Mouse (Mus musculus) midbrain, embryonic 12.5 days (tissue): ENCODE data around the gene Krr1. TPM values are rescaled to one million over a fixed set of nuclear protein-coding genes. Genes with fewer than 3 reads are reported as not detected.
"Not testable (repeated sequence)": the region's sequence is repeated elsewhere in the genome, so short reads cannot be mapped to it uniquely, and the experiment has no call there.

Experiments
- ATAC-seq: fragments of 200-750 bp; cut with Nextera tagmentation; 2 replicates; pipeline ENCODE4 v1.8.0; 2017; ENCODE audit warnings: low read depth, moderate TSS enrichment, moderate library complexity; ENCODE audit not compliant: low FRiP score
- H3K27ac ChIP-seq: fragments of 300-500 bp; sonication (generic); replicated peaks from 2 replicates; pipeline ENCODE4 v1.5.1; 2016; ENCODE audit warnings: mild to moderate bottlenecking
- H3K27me3 ChIP-seq: fragments of 300-500 bp; sonication (generic); 2 replicates; pipeline ENCODE4 v1.6.1; 2016; ENCODE audit warnings: mild to moderate bottlenecking
- H3K36me3 ChIP-seq: fragments of 300-500 bp; sonication (generic); 2 replicates; pipeline ENCODE4 v1.6.1; 2016
- H3K4me1 ChIP-seq: fragments of 300-500 bp; sonication (generic); 2 replicates; pipeline ENCODE4 v1.6.1; 2016
- H3K4me2 ChIP-seq: fragments of 300-500 bp; sonication (generic); replicated peaks from 2 replicates; pipeline ENCODE4 v1.6.1; 2016; ENCODE audit warnings: mild to moderate bottlenecking, moderate library complexity
- H3K4me3 ChIP-seq: fragments of 300-500 bp; sonication (generic); 2 replicates; pipeline ENCODE4 v1.5.1; 2016; ENCODE audit warnings: mild to moderate bottlenecking
- H3K9ac ChIP-seq: fragments of 300-500 bp; sonication (generic); replicated peaks from 2 replicates; pipeline ENCODE4 v1.6.1; 2016; ENCODE audit warnings: mild to moderate bottlenecking, moderate library complexity
- H3K9me3 ChIP-seq: fragments of 300-500 bp; sonication (generic); 2 replicates; pipeline ENCODE4 v1.6.1; 2016; ENCODE audit warnings: mild to moderate bottlenecking
- WGBS: fragments of 180-500 bp; shearing (Covaris S2); methylation state at CpG from one replicate; pipeline ENCODE4 v1.1.7; 2016; 5-methylcytosine and 5-hydroxymethylcytosine counted together
- polyA plus RNA-seq: library from polyadenylated mRNA; unstranded; fragments of >200 nt; fragmentation: Nextera tagmentation; extraction: Ambion mirVana; gene quantifications from 2 replicates; pipeline ENCODE4 v1.2.1, GENCODE M21; 2016

Krr1 gene
- polyA plus RNA-seq, 1 experiment from 2014 or later, result 57.6 TPM

- WGBS, result 94% methylated on average over 6 of the region's 6 CpGs
- H3K27me3 ChIP-seq, result no peaks in the 10 kb centered on the region
- H3K27ac ChIP-seq, result no peak overlapping the region
- H3K9ac ChIP-seq, result no peak overlapping the region
- no peak overlapping the region for H3K4me3 ChIP-seq
- no peaks in the 10 kb centered on the region for H3K4me1 ChIP-seq
- no peak for ATAC-seq
- H3K9me3 ChIP-seq, result no peaks in the 10 kb centered on the region
- H3K36me3 ChIP-seq, result peaks cover 45% of the 10 kb centered on the region
- H3K4me2 ChIP-seq, result no peak overlapping the region
Observed at GRCm38 (mm10) chr10:111986453-111986852, 14.0 kb downstream of the Krr1 start.

- no peaks in the 10 kb centered on the region for H3K9me3 ChIP-seq
- no peak overlapping the region for H3K9ac ChIP-seq
- H3K36me3 ChIP-seq, result no peaks in the 10 kb centered on the region
- no peaks in the 10 kb centered on the region for H3K27me3 ChIP-seq
- no peak overlapping the region for H3K4me2 ChIP-seq
- no peak overlapping the region for H3K4me3 ChIP-seq
- H3K4me1 ChIP-seq, result no peaks in the 10 kb centered on the region
- H3K27ac ChIP-seq, result no peak overlapping the region
- no peak for ATAC-seq
- 89% methylated on average over 11 of the region's 11 CpGs for WGBS
Observed at GRCm38 (mm10) chr10:111995803-111996548, 23.5 kb downstream of the Krr1 start.

- no peaks in the 10 kb centered on the region for H3K9me3 ChIP-seq
- H3K36me3 ChIP-seq, result no peaks in the 10 kb centered on the region
- H3K4me2 ChIP-seq, result no peak overlapping the region
- no peaks in the 10 kb centered on the region for H3K4me1 ChIP-seq
- ATAC-seq, result no peak
- H3K4me3 ChIP-seq, result no peak overlapping the region
- H3K27me3 ChIP-seq, result no peaks in the 10 kb centered on the region
- WGBS, result 94% methylated on average over 7 of the region's 7 CpGs
- no peak overlapping the region for H3K27ac ChIP-seq
- H3K9ac ChIP-seq, result no peak overlapping the region
Observed at GRCm38 (mm10) chr10:111996549-111996904, 24.1 kb downstream of the Krr1 start.

- H3K27me3 ChIP-seq, result no peaks in the 10 kb centered on the region
- H3K27ac ChIP-seq, result no peak overlapping the region
- WGBS, result 83% methylated on average over 8 of the region's 8 CpGs
- ATAC-seq, result no peak
- no peaks in the 10 kb centered on the region for H3K36me3 ChIP-seq
- no peak overlapping the region for H3K9ac ChIP-seq
- no peaks in the 10 kb centered on the region for H3K9me3 ChIP-seq
- H3K4me3 ChIP-seq, result no peak overlapping the region
- no peak overlapping the region for H3K4me2 ChIP-seq
- no peaks in the 10 kb centered on the region for H3K4me1 ChIP-seq
Observed at GRCm38 (mm10) chr10:111996911-111997347, 24.5 kb downstream of the Krr1 start.

- H3K9me3 ChIP-seq, result no peaks in the 10 kb centered on the region
- H3K4me3 ChIP-seq, result no peak overlapping the region
- H3K4me1 ChIP-seq, result no peaks in the 10 kb centered on the region
- no peak for ATAC-seq
- no peaks in the 10 kb centered on the region for H3K36me3 ChIP-seq
- no peak overlapping the region for H3K4me2 ChIP-seq
- no peaks in the 10 kb centered on the region for H3K27me3 ChIP-seq
- no peak overlapping the region for H3K27ac ChIP-seq
- H3K9ac ChIP-seq, result no peak overlapping the region
Observed at GRCm38 (mm10) chr10:111997671-111998070, 25.2 kb downstream of the Krr1 start.

- 53% methylated on average over 3 of the region's 3 CpGs for WGBS
- Histone ChIP-seq H3K9ac (no peak overlapping the region), H3K4me2 (no peak overlapping the region), H3K4me3 (no peak overlapping the region), H3K36me3 (no peaks in the 10 kb centered on the region), H3K4me1 (no peaks in the 10 kb centered on the region), H3K9me3 (no peaks in the 10 kb centered on the region), H3K27me3 (no peaks in the 10 kb centered on the region), H3K27ac (no peak overlapping the region)
- no peak for ATAC-seq
Observed at GRCm38 (mm10) chr10:111999765-112000164, 27.3 kb downstream of the Krr1 start.

GRCm38 (mm10) chr10:112000568-112000967, 28.1 kb downstream of the Krr1 start:
- Histone ChIP-seq H3K9ac (no peak overlapping the region), H3K9me3 (no peaks in the 10 kb centered on the region), H3K4me3 (no peak overlapping the region), H3K36me3 (no peaks in the 10 kb centered on the region), H3K27ac (no peak overlapping the region), H3K27me3 (no peaks in the 10 kb centered on the region), H3K4me1 (no peaks in the 10 kb centered on the region), H3K4me2 (no peak overlapping the region)
- ATAC-seq, result no peak
- 90% methylated on average over 5 of the region's 5 CpGs for WGBS

GRCm38 (mm10) chr10:112001350-112001749, 28.9 kb downstream of the Krr1 start:
- no peak overlapping the region for H3K9ac ChIP-seq
- no peak overlapping the region for H3K27ac ChIP-seq
- no peak for ATAC-seq
- H3K9me3 ChIP-seq, result no peaks in the 10 kb centered on the region
- no peaks in the 10 kb centered on the region for H3K36me3 ChIP-seq
- WGBS, result 86% methylated on average over 2 of the region's 2 CpGs
- no peaks in the 10 kb centered on the region for H3K27me3 ChIP-seq
- no peaks in the 10 kb centered on the region for H3K4me1 ChIP-seq
- H3K4me2 ChIP-seq, result no peak overlapping the region
- H3K4me3 ChIP-seq, result no peak overlapping the region

- H3K4me1 ChIP-seq, result no peaks in the 10 kb centered on the region
- no peaks in the 10 kb centered on the region for H3K9me3 ChIP-seq
- H3K4me2 ChIP-seq, result no peak overlapping the region
- H3K36me3 ChIP-seq, result no peaks in the 10 kb centered on the region
- no peak overlapping the region for H3K4me3 ChIP-seq
- no peak overlapping the region for H3K27ac ChIP-seq
- H3K9ac ChIP-seq, result no peak overlapping the region
- WGBS, result 91% methylated on average over 9 of the region's 9 CpGs
- ATAC-seq, result no peak
- no peaks in the 10 kb centered on the region for H3K27me3 ChIP-seq
Observed at GRCm38 (mm10) chr10:112001756-112002520, 29.5 kb downstream of the Krr1 start.

- no peak within 1 kb of the TSS for H3K4me3 ChIP-seq
- no peaks in the 10 kb centered on the region for H3K9me3 ChIP-seq
- no peaks in the 10 kb centered on the region for H3K36me3 ChIP-seq
- no peak within 1 kb of the TSS for H3K4me2 ChIP-seq
- WGBS, result 76% methylated on average over 9 of the region's 9 CpGs
- no peaks in the 10 kb centered on the region for H3K27me3 ChIP-seq
- no peak within 1 kb of the TSS for H3K27ac ChIP-seq
- H3K9ac ChIP-seq, result no peak within 1 kb of the TSS
- no peaks in the 10 kb centered on the region for H3K4me1 ChIP-seq
- no peak for ATAC-seq
Observed at GRCm38 (mm10) chr10:112002544-112003215, 30.2 kb downstream of the Krr1 start, which contains the start of gene Glipr1. Glipr1 (minus strand) TSS chr10:112002631.

- ATAC-seq, H3K9ac ChIP-seq, H3K9me3 ChIP-seq, H3K4me1 ChIP-seq, H3K4me2 ChIP-seq, H3K27ac ChIP-seq, H3K4me3 ChIP-seq, H3K27me3 ChIP-seq, H3K36me3 ChIP-seq: not testable (repeated sequence)
- 85% methylated on average over 1 of the region's 1 CpGs for WGBS
Observed at GRCm38 (mm10) chr10:112009511-112009910, 37.0 kb downstream of the Krr1 start.

GRCm38 (mm10) chr10:112023585-112023984, 51.1 kb downstream of the Krr1 start:
- H3K9ac ChIP-seq, result no peak overlapping the region
- ATAC-seq, result no peak
- no peaks in the 10 kb centered on the region for H3K27me3 ChIP-seq
- no peaks in the 10 kb centered on the region for H3K36me3 ChIP-seq
- no peaks in the 10 kb centered on the region for H3K4me1 ChIP-seq
- WGBS, result 75% methylated on average over 2 of the region's 2 CpGs
- no peaks in the 10 kb centered on the region for H3K9me3 ChIP-seq
- H3K27ac ChIP-seq, result no peak overlapping the region
- no peak overlapping the region for H3K4me2 ChIP-seq
- H3K4me3 ChIP-seq, result no peak overlapping the region
